Mouse (Mus musculus): ENCODE measurements around the gene Rfx1.
A peak's percentile ranks its signal among the peaks of the same experiment; 100 is the strongest.

Rfx1 gene

DNA sequence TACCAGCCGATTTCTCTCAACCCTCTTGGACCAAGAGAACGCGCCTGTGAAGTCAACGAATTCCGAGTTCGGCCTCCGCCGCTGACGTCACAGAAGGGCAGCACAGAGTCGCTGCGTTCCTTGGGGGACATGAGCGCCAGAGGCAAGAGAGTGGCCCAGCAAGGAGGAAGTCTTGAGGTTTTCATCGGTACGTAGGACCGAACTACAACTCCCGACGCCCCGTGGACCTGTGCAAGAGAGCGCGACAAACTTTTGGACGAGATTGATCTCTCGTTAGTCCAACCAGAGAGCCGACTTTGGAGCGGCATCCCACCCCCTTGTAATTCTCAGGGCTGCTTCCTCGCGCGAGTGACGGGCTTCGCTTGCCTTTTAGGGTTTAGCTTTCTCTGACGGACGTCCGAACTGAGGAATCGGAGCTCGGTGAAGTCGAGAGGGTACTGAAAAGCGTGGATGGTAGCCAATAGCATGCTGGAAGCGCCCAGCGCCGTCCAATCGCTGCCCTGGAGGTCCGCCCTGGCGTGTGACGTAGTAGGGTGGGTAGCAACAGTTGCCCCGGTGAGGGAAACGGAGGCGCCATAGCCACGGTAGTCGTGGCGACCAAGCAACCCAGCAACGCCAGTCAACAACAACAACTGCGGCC, at the start of gene Rfx1:
TSS of gene Rfx1 (plus strand) at position 544 of the 640 bp plus-strand sequence.
- DNase-seq (ENCODE audit: low read depth) = peak; percentile 100

DNA sequence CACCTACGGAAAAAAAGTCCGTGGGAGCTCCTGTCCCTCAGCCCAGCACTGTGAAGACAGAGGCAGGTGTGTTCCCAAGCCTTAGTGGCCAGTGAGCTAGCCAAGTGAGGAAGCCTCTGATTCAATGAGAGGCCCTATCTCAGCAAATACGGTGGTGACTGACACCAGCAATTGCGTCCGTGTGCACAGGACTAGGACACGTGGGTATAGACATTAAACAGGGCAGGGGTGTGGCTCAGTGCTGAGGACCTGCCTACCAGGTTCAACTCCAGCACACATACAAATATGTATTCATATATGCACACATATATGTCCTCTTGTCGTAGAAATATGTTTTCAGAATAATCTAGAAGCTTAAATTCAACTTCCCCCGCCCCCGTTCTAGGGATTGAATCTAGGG, 46.9 kb upstream of the Rfx1 start:
- DNase-seq (ENCODE audit: low read depth) = no peak

DNA sequence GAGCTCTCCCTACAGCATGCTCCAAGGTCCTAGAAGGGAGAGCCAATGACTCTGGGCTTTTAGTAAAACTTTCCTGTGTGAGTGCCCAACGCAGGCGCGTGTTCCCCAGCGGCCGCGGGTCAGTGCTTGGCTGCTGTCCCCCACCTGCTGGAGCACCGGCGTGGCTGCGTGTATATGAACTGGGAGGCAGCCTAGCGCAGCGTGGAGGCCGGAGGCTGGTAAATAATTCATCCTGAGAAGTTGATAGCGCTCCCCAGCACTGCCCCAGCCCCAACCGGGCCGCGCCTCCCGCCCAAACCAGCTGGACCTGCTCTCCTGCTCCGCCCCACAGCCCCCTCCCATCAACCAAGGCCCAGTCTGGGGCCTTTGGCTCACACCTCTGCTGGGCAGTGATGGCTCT, 45.5 kb upstream of the Rfx1 start, which contains the start of gene Palm3:
TSS of gene Palm3 (plus strand) at position 376 of the 400 bp plus-strand sequence.
- DNase-seq (ENCODE audit: low read depth) = no peak

DNA sequence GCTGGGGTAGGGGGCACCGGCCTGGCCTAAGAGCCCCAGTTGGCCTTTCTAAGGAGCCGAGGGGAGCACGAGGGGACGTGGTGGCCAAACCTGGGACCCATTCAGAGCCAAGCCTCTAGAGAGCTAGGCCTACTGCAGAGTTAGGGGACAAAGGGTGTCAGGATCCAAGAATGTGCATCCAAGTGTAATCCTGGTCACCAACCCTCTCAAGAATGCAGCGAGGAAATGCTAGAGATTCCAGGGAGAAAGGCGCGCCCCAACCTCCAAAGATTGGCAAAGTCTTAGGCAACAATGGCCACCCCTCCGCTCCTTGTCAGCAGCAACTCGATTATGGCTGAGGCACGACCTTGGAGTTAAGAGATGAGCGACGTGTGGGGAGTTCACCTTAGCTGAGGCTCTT, 45.1 kb upstream of the Rfx1 start:
- no peak for DNase-seq (ENCODE audit: low read depth)

GRCm38 (mm10) chr8:84023085-84023484, 43.5 kb upstream of the Rfx1 start:
- DNase-seq (ENCODE audit: low read depth) = no peak

- DNase-seq (ENCODE audit: low read depth) = no peak
Measured at GRCm38 (mm10) chr8:84023631-84024030, 43.0 kb upstream of the Rfx1 start.

- DNase-seq (ENCODE audit: low read depth) = peak; percentile 80
Measured at GRCm38 (mm10) chr8:84024171-84024570, 42.5 kb upstream of the Rfx1 start.

DNA sequence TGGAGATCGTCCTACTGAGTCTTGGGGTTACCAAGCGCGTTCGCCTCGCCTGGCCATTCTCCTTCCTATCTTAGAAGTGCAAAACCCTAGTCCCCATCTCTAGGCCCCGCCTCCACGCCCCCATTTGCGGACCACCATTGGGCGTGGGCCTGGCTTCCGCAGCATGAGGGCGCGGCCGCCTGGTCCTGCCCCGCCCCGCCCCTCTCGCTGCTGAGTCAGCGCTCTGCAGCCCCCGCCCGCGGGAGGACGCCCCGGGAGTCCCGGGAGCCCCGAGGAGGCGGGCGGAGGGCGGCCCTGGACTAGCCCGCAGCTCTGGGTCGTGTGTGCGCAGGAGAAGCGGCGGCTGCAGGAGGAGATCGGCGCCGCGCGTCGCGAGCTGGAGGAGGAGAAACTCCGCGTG, 40.8 kb upstream of the Rfx1 start:
- peak; percentile 74 for DNase-seq (ENCODE audit: low read depth)

GRCm38 (mm10) chr8:84027449-84027848, 39.2 kb upstream of the Rfx1 start:
- peak; percentile 61 for DNase-seq (ENCODE audit: low read depth)

GRCm38 (mm10) chr8:84029272-84029671, 37.4 kb upstream of the Rfx1 start:
- no peak for DNase-seq (ENCODE audit: low read depth)

DNA sequence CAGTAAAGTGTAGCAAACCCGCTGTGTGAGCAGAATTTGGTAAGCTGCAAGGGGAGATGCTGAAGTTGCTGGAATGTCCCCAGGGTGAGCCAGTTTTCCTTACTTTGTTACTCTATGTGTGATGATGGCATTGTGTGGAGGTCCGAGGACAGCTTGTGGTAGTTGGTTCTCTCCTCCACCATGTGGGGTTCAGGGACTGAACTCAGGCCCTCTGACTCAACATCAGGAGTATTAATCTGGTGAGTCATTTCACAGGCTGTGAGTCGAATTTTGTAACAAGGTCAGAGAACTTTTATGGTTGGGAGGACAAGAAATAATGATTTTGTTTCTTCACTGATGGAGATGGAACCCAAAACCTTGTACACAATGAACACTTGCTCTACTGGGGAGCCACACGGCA, 33.9 kb upstream of the Rfx1 start:
- DNase-seq (ENCODE audit: low read depth) = no peak

GRCm38 (mm10) chr8:84038015-84038414, 28.6 kb upstream of the Rfx1 start:
- DNase-seq (ENCODE audit: low read depth) = no peak

GRCm38 (mm10) chr8:84039050-84039449, 27.6 kb upstream of the Rfx1 start:
- peak; percentile 92 for DNase-seq (ENCODE audit: low read depth)

GRCm38 (mm10) chr8:84042066-84042947, 24.3 kb upstream of the Rfx1 start, which contains the start of gene Il27ra:
Gene Il27ra, minus strand, starts transcription at chr8:84042589.
- DNase-seq (ENCODE audit: low read depth) = peak; percentile 93

DNA sequence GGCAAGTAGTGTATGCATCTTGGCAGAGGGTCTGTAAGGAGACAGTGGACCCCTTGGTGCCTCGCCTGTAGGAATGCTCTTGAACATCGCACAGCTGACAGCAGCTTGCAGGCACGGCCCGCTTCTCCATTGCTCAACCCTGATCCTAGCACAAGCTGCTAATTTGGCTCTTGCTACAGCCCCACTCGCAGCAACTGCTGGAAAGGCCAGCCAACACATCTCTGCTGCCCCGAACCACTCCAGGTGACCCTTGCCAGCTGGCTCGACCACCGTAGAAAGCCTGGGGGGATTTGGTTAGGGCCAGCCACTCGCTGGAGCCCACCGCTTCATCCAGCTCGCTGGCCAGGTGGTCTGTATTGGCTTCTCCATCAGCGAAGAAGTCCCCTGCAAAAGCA, 23.7 kb upstream of the Rfx1 start:
- no peak for DNase-seq (ENCODE audit: low read depth)

DNA sequence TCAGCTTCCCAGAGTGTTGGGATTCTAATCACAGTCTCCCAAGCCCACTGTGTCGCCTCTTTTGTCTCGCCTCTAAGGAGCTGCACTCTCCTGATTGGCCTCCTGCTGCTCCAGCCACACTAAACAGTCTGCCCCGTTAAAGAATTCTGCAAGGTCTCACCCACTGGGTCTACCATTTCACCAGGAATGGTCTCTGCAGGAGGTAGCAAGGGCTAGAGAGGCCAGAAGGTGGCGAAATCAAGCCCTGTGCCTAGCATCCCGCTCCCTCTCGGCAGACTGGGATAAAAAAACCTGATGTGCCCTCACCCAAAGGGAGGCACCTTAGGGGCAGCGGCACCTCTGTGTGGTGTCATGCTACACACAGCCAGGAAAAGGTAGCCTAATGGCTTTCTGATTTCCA, 22.5 kb upstream of the Rfx1 start:
- DNase-seq (ENCODE audit: low read depth) = no peak

- no peak for DNase-seq (ENCODE audit: low read depth)
Measured at GRCm38 (mm10) chr8:84044900-84045299, 21.7 kb upstream of the Rfx1 start, which contains the start of gene Rln3. Gene Rln3, minus strand, starts transcription at chr8:84045000.

DNA sequence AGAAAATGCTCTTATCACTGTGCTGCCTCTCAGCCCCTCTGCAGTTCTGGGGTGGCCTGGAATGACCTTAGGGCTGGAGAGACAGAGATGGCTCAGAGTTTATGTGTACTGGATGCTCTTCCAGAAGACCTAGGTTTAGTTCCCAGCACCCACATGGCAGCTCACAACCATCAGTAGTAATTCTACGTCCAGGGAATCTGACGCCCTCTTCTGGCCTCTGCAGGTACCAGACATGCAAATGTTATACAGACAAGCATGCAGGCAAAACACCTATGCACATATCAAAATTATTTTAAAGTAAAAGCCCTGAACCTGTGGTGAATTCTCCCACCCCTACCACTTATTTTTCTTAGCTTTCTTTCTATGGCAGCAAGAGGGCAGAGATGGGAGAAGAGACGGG, 20.1 kb upstream of the Rfx1 start:
- DNase-seq (ENCODE audit: low read depth) = no peak

DNA sequence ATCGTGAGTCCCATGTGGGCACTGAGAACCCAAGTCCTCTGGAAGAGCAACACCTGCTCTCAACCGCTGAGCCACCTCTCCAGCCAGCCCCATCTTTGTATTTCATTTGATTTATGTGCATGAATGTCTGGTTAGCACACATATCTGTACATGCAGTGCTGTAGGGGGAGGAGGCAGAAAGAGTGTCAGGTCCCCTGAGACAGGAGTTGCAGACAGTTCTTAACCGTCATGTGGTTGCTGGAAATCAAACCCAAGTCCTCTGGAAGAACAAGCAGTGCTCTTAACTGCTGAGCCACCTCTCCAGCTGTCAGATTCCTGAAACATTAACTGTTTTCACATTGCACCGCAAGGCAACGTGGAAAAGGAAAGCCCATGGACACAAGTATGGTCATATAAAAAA, 18.5 kb upstream of the Rfx1 start:
- DNase-seq (ENCODE audit: low read depth) = no peak

GRCm38 (mm10) chr8:84052746-84053145, 13.9 kb upstream of the Rfx1 start:
- DNase-seq (ENCODE audit: low read depth) = no peak

GRCm38 (mm10) chr8:84053229-84053628, 13.4 kb upstream of the Rfx1 start:
- DNase-seq (ENCODE audit: low read depth) = no peak

- DNase-seq (ENCODE audit: low read depth) = no peak
Measured at GRCm38 (mm10) chr8:84057827-84058226, 8.8 kb upstream of the Rfx1 start.

GRCm38 (mm10) chr8:84059226-84059625, 7.4 kb upstream of the Rfx1 start:
- DNase-seq (ENCODE audit: low read depth) = peak; percentile 57

Measured in induced T-regulatory cell, adult 2 months (primary cell).